Mouse (Mus musculus): ENCODE data around the gene Klf13.

Klf13 gene

GRCm38 (mm10) chr7:63908496-63909285 lies 30.0 kb downstream of the Klf13 start:
- DNase-seq (ENCODE audit: low read depth, low spot score) = peak; percentile 81

- no peak for DNase-seq (ENCODE audit: low read depth, low spot score)
These were observed 30.8 kb downstream of the Klf13 start for GRCm38 (mm10) chr7:63907778-63908495.

GRCm38 (mm10) chr7:63905642-63906041 lies 33.1 kb downstream of the Klf13 start:
- no peak for DNase-seq (ENCODE audit: low read depth, low spot score)

GRCm38 (mm10) chr7:63905190-63905589 lies 33.5 kb downstream of the Klf13 start:
- DNase-seq (ENCODE audit: low read depth, low spot score) = no peak

- no peak for DNase-seq (ENCODE audit: low read depth, low spot score)
These were observed 34.9 kb downstream of the Klf13 start for GRCm38 (mm10) chr7:63903635-63904380.

- no peak for DNase-seq (ENCODE audit: low read depth, low spot score)
These were observed 36.0 kb downstream of the Klf13 start for GRCm38 (mm10) chr7:63902604-63903210.

GRCm38 (mm10) chr7:63901942-63902341 lies 36.8 kb downstream of the Klf13 start:
- DNase-seq (ENCODE audit: low read depth, low spot score) = no peak

- DNase-seq (ENCODE audit: low read depth, low spot score) = no peak
These were observed 37.4 kb downstream of the Klf13 start for GRCm38 (mm10) chr7:63901346-63901745.

GRCm38 (mm10) chr7:63900411-63900810 lies 38.3 kb downstream of the Klf13 start:
- DNase-seq (ENCODE audit: low read depth, low spot score) = no peak

GRCm38 (mm10) chr7:63899925-63900324 lies 38.8 kb downstream of the Klf13 start:
- DNase-seq (ENCODE audit: low read depth, low spot score) = no peak

- no peak for DNase-seq (ENCODE audit: low read depth, low spot score)
These were observed 40.5 kb downstream of the Klf13 start for GRCm38 (mm10) chr7:63898201-63898600.

- no peak for DNase-seq (ENCODE audit: low read depth, low spot score)
These were observed 41.1 kb downstream of the Klf13 start for GRCm38 (mm10) chr7:63897655-63898054.

- peak; percentile 74 for DNase-seq (ENCODE audit: low read depth, low spot score)
These were observed 41.7 kb downstream of the Klf13 start for GRCm38 (mm10) chr7:63896968-63897468.

- no peak for DNase-seq (ENCODE audit: low read depth, low spot score)
These were observed 42.3 kb downstream of the Klf13 start for GRCm38 (mm10) chr7:63896276-63896967.

- DNase-seq (ENCODE audit: low read depth, low spot score) = no peak
These were observed 43.5 kb downstream of the Klf13 start for GRCm38 (mm10) chr7:63895223-63895622.

GRCm38 (mm10) chr7:63894662-63895061 lies 44.1 kb downstream of the Klf13 start:
- DNase-seq (ENCODE audit: low read depth, low spot score) = no peak

- DNase-seq (ENCODE audit: low read depth, low spot score) = no peak
These were observed 45.0 kb downstream of the Klf13 start for GRCm38 (mm10) chr7:63893729-63894128.

GRCm38 (mm10) chr7:63893201-63893600 lies 45.5 kb downstream of the Klf13 start:
- no peak for DNase-seq (ENCODE audit: low read depth, low spot score)

- no peak for DNase-seq (ENCODE audit: low read depth, low spot score)
These were observed 47.1 kb downstream of the Klf13 start for GRCm38 (mm10) chr7:63891488-63892075.

- DNase-seq (ENCODE audit: low read depth, low spot score) = peak; percentile 87
These were observed 49.4 kb downstream of the Klf13 start for GRCm38 (mm10) chr7:63889116-63889975.

All from R1 (cell line).